Mouse (Mus musculus): ENCODE measurements around the gene Spata5.

Gene Spata5

GRCm38 (mm10) chr3:37421179-37421578 lies 1.5 kb downstream of the Spata5 start:
- DNase-seq: no peak

GRCm38 (mm10) chr3:37426069-37426468 lies 6.4 kb downstream of the Spata5 start:
- DNase-seq: no peak

GRCm38 (mm10) chr3:37430359-37430758 lies 10.7 kb downstream of the Spata5 start:
- DNase-seq: no peak

GRCm38 (mm10) chr3:37439770-37440169 lies 20.1 kb downstream of the Spata5 start:
- DNase-seq: no peak

- no peak for DNase-seq
Observed at GRCm38 (mm10) chr3:37443409-37443808, 23.7 kb downstream of the Spata5 start.

- DNase-seq: no peak
Observed at GRCm38 (mm10) chr3:37455992-37456391, 36.3 kb downstream of the Spata5 start.

- peak; percentile 33 to 51 for DNase-seq
Observed at GRCm38 (mm10) chr3:37468170-37468569, 48.5 kb downstream of the Spata5 start.

- no peak for DNase-seq
Observed at GRCm38 (mm10) chr3:37469353-37469752, 49.7 kb downstream of the Spata5 start.

GRCm38 (mm10) chr3:37470867-37471266 lies 51.2 kb downstream of the Spata5 start:
- no peak for DNase-seq

GRCm38 (mm10) chr3:37472461-37472860 lies 52.8 kb downstream of the Spata5 start:
- peak; percentile 16 to 34 for DNase-seq

- DNase-seq: no peak
Observed at GRCm38 (mm10) chr3:37476485-37476884, 56.8 kb downstream of the Spata5 start.

GRCm38 (mm10) chr3:37477438-37478188 lies 57.9 kb downstream of the Spata5 start:
- no peak for DNase-seq

GRCm38 (mm10) chr3:37479771-37480170 lies 60.1 kb downstream of the Spata5 start:
- DNase-seq: no peak

GRCm38 (mm10) chr3:37481295-37481694 lies 61.6 kb downstream of the Spata5 start:
- no peak for DNase-seq

GRCm38 (mm10) chr3:37482720-37483119 lies 63.0 kb downstream of the Spata5 start:
- no peak for DNase-seq

- no peak for DNase-seq
Observed at GRCm38 (mm10) chr3:37483709-37484265, 64.1 kb downstream of the Spata5 start.

- no peak for DNase-seq
Observed at GRCm38 (mm10) chr3:37487639-37488038, 67.9 kb downstream of the Spata5 start.

- no peak for DNase-seq
Observed at GRCm38 (mm10) chr3:37488173-37488572, 68.5 kb downstream of the Spata5 start.

- DNase-seq: no peak
Observed at GRCm38 (mm10) chr3:37490025-37490424, 70.3 kb downstream of the Spata5 start.

GRCm38 (mm10) chr3:37500939-37501338 lies 81.2 kb downstream of the Spata5 start:
- DNase-seq: no peak

GRCm38 (mm10) chr3:37502552-37502951 lies 82.9 kb downstream of the Spata5 start:
- DNase-seq: no peak

- no peak for DNase-seq
Observed at GRCm38 (mm10) chr3:37503846-37504245, 84.2 kb downstream of the Spata5 start.

- DNase-seq: peak; percentile 4 to 12
Observed at GRCm38 (mm10) chr3:37510055-37511032, 90.6 kb downstream of the Spata5 start.
